Mouse (Mus musculus) hindbrain, embryonic 11.5 days (tissue): Measurements from ENCODE around the gene Gm8765. TPM values are rescaled to one million over a fixed set of nuclear protein-coding genes. Genes with fewer than 3 reads are reported as not detected.
"Not testable (repeated sequence)": the region's sequence is repeated elsewhere in the genome, so short reads cannot be mapped to it uniquely, and the experiment has no call there.

ENCODE experiments used
- ATAC-seq: fragments of 200-750 bp; cut with Nextera tagmentation; 2 replicates; pipeline ENCODE4 v1.8.0; 2017; ENCODE audit warnings: mild to moderate bottlenecking, moderate TSS enrichment, moderate library complexity; ENCODE audit not compliant: low FRiP score
- DNase-seq: peaks from one replicate; pipeline ENCODE4 v3.0.0-alpha.2; 2015; ENCODE audit warnings: low spot score
- H3K27ac ChIP-seq: fragments of 300-500 bp; sonication (generic); 2 replicates; pipeline ENCODE4 v1.5.1; 2014; ENCODE audit warnings: mild to moderate bottlenecking, low read depth, low read length
- H3K27me3 ChIP-seq: fragments of 300-500 bp; sonication (generic); 2 replicates; pipeline ENCODE4 v1.6.1; 2014; ENCODE audit warnings: mild to moderate bottlenecking, low read length, moderate library complexity, mixed read lengths; ENCODE audit not compliant: control insufficient read depth, insufficient read depth
- H3K36me3 ChIP-seq: fragments of 300-500 bp; sonication (generic); 2 replicates; pipeline ENCODE4 v1.6.1; 2014; ENCODE audit warnings: mild to moderate bottlenecking, low read length, moderate library complexity, mixed read lengths; ENCODE audit not compliant: control insufficient read depth, insufficient read depth
- H3K4me1 ChIP-seq: fragments of 300-500 bp; sonication (generic); replicated peaks from 2 replicates; pipeline ENCODE4 v1.6.1; 2014; ENCODE audit warnings: low read length, mixed read lengths; ENCODE audit not compliant: control insufficient read depth, insufficient read depth
- H3K4me2 ChIP-seq: fragments of 300-500 bp; sonication (generic); replicated peaks from 2 replicates; pipeline ENCODE4 v1.6.1; 2014; ENCODE audit warnings: mild to moderate bottlenecking, low read depth, low read length
- H3K4me3 ChIP-seq: fragments of 300-500 bp; sonication (generic); 2 replicates; pipeline ENCODE4 v1.5.1; 2014; ENCODE audit warnings: low read depth, low read length
- H3K9ac ChIP-seq: fragments of 300-500 bp; sonication (generic); 2 replicates; pipeline ENCODE4 v1.6.1; 2014; ENCODE audit warnings: low read depth, low read length
- H3K9me3 ChIP-seq: fragments of 300-500 bp; sonication (generic); 2 replicates; pipeline ENCODE4 v1.6.1; 2016; ENCODE audit warnings: low read length; ENCODE audit not compliant: control insufficient read depth
- WGBS: fragments of 180-500 bp; shearing (Covaris S2); extraction: QIAGEN DNeasy Blood & Tissue Kit; methylation state at CpG from one replicate; pipeline ENCODE4 v1.1.7; 2014; 5-methylcytosine and 5-hydroxymethylcytosine counted together
- polyA plus RNA-seq: library from polyadenylated mRNA; unstranded; fragments of >200 nt; fragmentation: Nextera tagmentation; extraction: Ambion mirVana; gene quantifications from 2 replicates; pipeline ENCODE4 v1.2.1, GENCODE M21; 2014

Gene Gm8765
- polyA plus RNA-seq: not detected in 2 replicates

GRCm38 (mm10) chr13:50698012-50698411 is at the start of gene Gm8765:
Gm8765 (plus strand) TSS chr13:50698312.
- 30% methylated on average over 1 of the region's 2 CpGs for WGBS
- not testable (repeated sequence) for H3K36me3 ChIP-seq, H3K9me3 ChIP-seq, ATAC-seq, H3K27me3 ChIP-seq, DNase-seq, H3K9ac ChIP-seq, H3K4me3 ChIP-seq, H3K4me2 ChIP-seq, H3K4me1 ChIP-seq, H3K27ac ChIP-seq

GRCm38 (mm10) chr13:50648771-50649170 is 49.3 kb upstream of the Gm8765 start:
- H3K9ac ChIP-seq, H3K4me3 ChIP-seq, ATAC-seq, H3K4me2 ChIP-seq, H3K4me1 ChIP-seq, H3K27me3 ChIP-seq, H3K27ac ChIP-seq, H3K36me3 ChIP-seq, DNase-seq, H3K9me3 ChIP-seq: not testable (repeated sequence)
- 82% methylated on average over 2 of the region's 2 CpGs for WGBS

GRCm38 (mm10) chr13:50750282-50750681 is 52.2 kb downstream of the Gm8765 start:
- H3K36me3 ChIP-seq, H3K4me1 ChIP-seq, H3K4me3 ChIP-seq, ATAC-seq, H3K27ac ChIP-seq, H3K9me3 ChIP-seq, H3K9ac ChIP-seq, H3K4me2 ChIP-seq, DNase-seq, H3K27me3 ChIP-seq: not testable (repeated sequence)

- Histone ChIP-seq H3K4me1 (no peaks in the 10 kb centered on the region), H3K27me3 (no peaks in the 10 kb centered on the region), H3K9me3 (no peaks in the 10 kb centered on the region), H3K4me2 (no peak overlapping the region), H3K36me3 (no peaks in the 10 kb centered on the region), H3K4me3 (no peak overlapping the region), H3K9ac (no peak overlapping the region), H3K27ac (no peak overlapping the region)
- ATAC-seq (no peak), DNase-seq (no peak)
- 90% methylated on average over 2 of the region's 2 CpGs for WGBS
Observed at GRCm38 (mm10) chr13:50751732-50752131, 53.6 kb downstream of the Gm8765 start.

GRCm38 (mm10) chr13:50752961-50753360 is 54.8 kb downstream of the Gm8765 start:
- ATAC-seq, DNase-seq: not testable (repeated sequence)

More at GRCm38 (mm10) chr13:50752961-50753360, 54.8 kb downstream of the Gm8765 start:
- H3K9me3 ChIP-seq, H3K4me1 ChIP-seq, H3K27me3 ChIP-seq, H3K27ac ChIP-seq, H3K9ac ChIP-seq, H3K4me2 ChIP-seq, H3K4me3 ChIP-seq, H3K36me3 ChIP-seq: not testable (repeated sequence)

Other genes with a start within 250 kb of the Gm8765 start
- not detected in 2 replicates for gene Nutm2, start 231.0 kb upstream of the Gm8765 start, polyA plus RNA-seq
- gene Gm904, start 55.1 kb upstream of the Gm8765 start, polyA plus RNA-seq: not detected in 2 replicates